Mouse (Mus musculus): ENCODE measurements around the gene Adam12. TPM values are rescaled to one million over a fixed set of nuclear protein-coding genes. Genes with fewer than 3 reads are reported as not detected.

Gene Adam12
- polyA plus RNA-seq, 2 experiments: 17.0 to 18.1 TPM

DNA sequence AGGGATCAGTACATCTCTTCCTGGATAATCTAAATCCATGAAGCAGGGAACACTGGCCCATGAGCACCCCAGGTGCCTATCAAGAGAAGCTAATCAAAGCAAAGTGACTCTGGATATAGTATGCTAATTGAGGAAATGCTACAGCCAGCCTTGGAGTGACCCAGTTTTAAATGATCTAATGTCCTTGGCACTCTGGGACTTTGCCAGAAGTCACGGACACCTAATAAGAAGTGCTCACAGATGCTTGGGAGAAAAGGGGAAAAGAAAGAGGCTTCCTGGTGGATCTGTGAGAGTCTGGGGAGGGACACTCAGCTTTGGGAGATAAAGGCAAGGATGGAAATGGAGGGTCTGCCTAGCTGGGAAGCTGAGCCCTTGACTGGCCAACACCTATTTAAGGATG is 181.6 kb downstream of the Adam12 start:
- no peaks in the 10 kb centered on the region for H3K27me3 ChIP-seq (ENCODE audit: control insufficient read depth, insufficient read depth, low read length)
- ATAC-seq (ENCODE audit: low FRiP score, low read depth) (no peak), DNase-seq (ENCODE audit: low spot score) (no peak)
- no peaks in the 10 kb centered on the region for H3K9me3 ChIP-seq (ENCODE audit: control insufficient read depth, low read length)
- no peak overlapping the region for H3K4me2 ChIP-seq (replicated peaks; ENCODE audit: low read depth, low read length, severe bottlenecking)
- no peak overlapping the region for H3K9ac ChIP-seq (ENCODE audit: low read depth, low read length, severe bottlenecking)
- H3K27ac ChIP-seq (replicated peaks; ENCODE audit: low read depth, low read length): no peak overlapping the region
- WGBS: 59% methylated on average over 1 of the region's 1 CpGs
- no peaks in the 10 kb centered on the region for H3K4me1 ChIP-seq (ENCODE audit: control insufficient read depth, insufficient read depth, low read length)
- no peak overlapping the region for H3K4me3 ChIP-seq (replicated peaks; ENCODE audit: low read length)
- no peaks in the 10 kb centered on the region for H3K36me3 ChIP-seq (ENCODE audit: control insufficient read depth, insufficient read depth, low read length)
- TF ChIP-seq POLR2A (IDR thresholded peaks at IDR 0.05; ENCODE audit: borderline replicate concordance, extremely low read depth, insufficient read depth, insufficient read length): no peak

DNA sequence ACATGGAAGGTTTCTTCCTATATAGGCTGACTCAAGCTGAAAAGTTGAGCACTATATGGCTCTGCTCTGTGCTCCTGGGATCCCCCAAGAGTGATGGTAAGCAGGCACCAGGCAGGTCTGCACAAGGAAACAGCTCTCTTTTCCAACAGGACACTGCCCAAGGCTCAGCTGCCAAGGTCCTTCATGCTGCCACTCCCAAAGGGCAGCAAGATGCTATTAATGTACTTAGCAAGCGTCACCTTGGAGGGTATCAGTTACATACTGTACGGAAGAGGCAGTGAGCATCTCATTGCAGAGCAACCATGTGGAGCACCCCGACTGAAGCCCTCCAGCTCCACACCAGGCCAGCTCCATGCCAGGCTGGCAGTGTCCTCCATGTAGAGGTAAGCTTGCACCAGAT is 185.6 kb downstream of the Adam12 start:
- Histone ChIP-seq H3K9ac (ENCODE audit: low read depth, low read length, severe bottlenecking) (no peak overlapping the region), H3K36me3 (ENCODE audit: control insufficient read depth, insufficient read depth, low read length) (no peaks in the 10 kb centered on the region), H3K4me3 (replicated peaks; ENCODE audit: low read length) (no peak overlapping the region), H3K4me2 (replicated peaks; ENCODE audit: low read depth, low read length, severe bottlenecking) (no peak overlapping the region), H3K27ac (replicated peaks; ENCODE audit: low read depth, low read length) (no peak overlapping the region), H3K9me3 (ENCODE audit: control insufficient read depth, low read length) (no peaks in the 10 kb centered on the region), H3K27me3 (ENCODE audit: control insufficient read depth, insufficient read depth, low read length) (no peaks in the 10 kb centered on the region), H3K4me1 (ENCODE audit: control insufficient read depth, insufficient read depth, low read length) (no peaks in the 10 kb centered on the region)
- WGBS: 78% methylated on average over 3 of the region's 3 CpGs
- ATAC-seq (ENCODE audit: low FRiP score, low read depth) (no peak), DNase-seq (ENCODE audit: low spot score) (no peak)
- TF ChIP-seq POLR2A (IDR thresholded peaks at IDR 0.05; ENCODE audit: borderline replicate concordance, extremely low read depth, insufficient read depth, insufficient read length): no peak

DNA sequence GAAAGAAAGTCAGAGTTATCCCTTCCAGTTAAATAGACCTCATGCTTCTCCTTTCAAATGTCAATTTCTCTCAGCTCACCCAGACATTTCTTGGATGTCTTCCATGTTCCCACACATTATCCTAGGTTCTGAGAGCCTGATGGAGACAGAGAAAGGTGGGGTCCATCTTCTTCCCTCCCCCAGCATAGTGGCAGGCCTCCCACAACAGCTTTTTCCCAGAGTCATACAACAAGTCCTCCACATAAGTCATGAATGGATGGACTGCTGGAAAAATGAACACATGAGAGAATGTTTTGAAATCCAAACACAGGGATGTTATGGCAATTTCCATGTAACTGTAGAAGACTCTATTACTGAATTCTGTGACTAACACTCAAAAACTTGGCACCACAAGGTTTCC is 188.4 kb downstream of the Adam12 start:
- Histone ChIP-seq H3K36me3 (ENCODE audit: control insufficient read depth, insufficient read depth, low read length) (no peaks in the 10 kb centered on the region), H3K27me3 (ENCODE audit: control insufficient read depth, insufficient read depth, low read length) (no peaks in the 10 kb centered on the region), H3K4me1 (ENCODE audit: control insufficient read depth, insufficient read depth, low read length) (no peaks in the 10 kb centered on the region), H3K9me3 (ENCODE audit: control insufficient read depth, low read length) (no peaks in the 10 kb centered on the region), H3K4me2 (replicated peaks; ENCODE audit: low read depth, low read length, severe bottlenecking) (no peak overlapping the region), H3K27ac (replicated peaks; ENCODE audit: low read depth, low read length) (no peak overlapping the region), H3K9ac (ENCODE audit: low read depth, low read length, severe bottlenecking) (no peak overlapping the region), H3K4me3 (replicated peaks; ENCODE audit: low read length) (no peak overlapping the region)
- ATAC-seq (ENCODE audit: low FRiP score, low read depth) (no peak), DNase-seq (ENCODE audit: low spot score) (peak; percentile 19)
- TF ChIP-seq POLR2A (IDR thresholded peaks at IDR 0.05; ENCODE audit: borderline replicate concordance, extremely low read depth, insufficient read depth, insufficient read length): no peak

DNA sequence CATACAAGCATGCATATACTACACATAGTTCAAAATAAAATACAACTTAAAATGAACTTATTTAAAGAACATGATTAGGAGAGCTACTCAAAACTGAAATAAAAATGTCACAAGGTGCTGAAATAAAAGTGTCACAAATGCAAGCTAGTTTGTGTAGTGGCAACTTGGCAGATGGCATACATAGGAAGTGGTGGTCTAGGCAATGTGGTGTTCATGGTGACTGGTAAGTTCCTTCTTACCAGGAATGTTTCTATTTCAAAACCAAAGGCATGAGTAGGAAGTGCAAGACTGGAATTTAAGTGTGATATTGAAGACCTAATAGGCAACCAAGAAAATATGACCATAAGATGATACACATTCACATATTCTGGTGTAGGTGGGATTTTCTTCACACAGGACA is 189.3 kb downstream of the Adam12 start:
- ATAC-seq (ENCODE audit: low FRiP score, low read depth) (no peak), DNase-seq (ENCODE audit: low spot score) (no peak)
- H3K4me1 ChIP-seq (ENCODE audit: control insufficient read depth, insufficient read depth, low read length): no peaks in the 10 kb centered on the region
- H3K9me3 ChIP-seq (ENCODE audit: control insufficient read depth, low read length): no peaks in the 10 kb centered on the region
- H3K36me3 ChIP-seq (ENCODE audit: control insufficient read depth, insufficient read depth, low read length): no peaks in the 10 kb centered on the region
- H3K27ac ChIP-seq (replicated peaks; ENCODE audit: low read depth, low read length): no peak overlapping the region
- no peak for TF ChIP-seq POLR2A (IDR thresholded peaks at IDR 0.05; ENCODE audit: borderline replicate concordance, extremely low read depth, insufficient read depth, insufficient read length)
- no peak overlapping the region for H3K4me2 ChIP-seq (replicated peaks; ENCODE audit: low read depth, low read length, severe bottlenecking)
- no peak overlapping the region for H3K4me3 ChIP-seq (replicated peaks; ENCODE audit: low read length)
- no peaks in the 10 kb centered on the region for H3K27me3 ChIP-seq (ENCODE audit: control insufficient read depth, insufficient read depth, low read length)
- H3K9ac ChIP-seq (ENCODE audit: low read depth, low read length, severe bottlenecking): no peak overlapping the region

DNA sequence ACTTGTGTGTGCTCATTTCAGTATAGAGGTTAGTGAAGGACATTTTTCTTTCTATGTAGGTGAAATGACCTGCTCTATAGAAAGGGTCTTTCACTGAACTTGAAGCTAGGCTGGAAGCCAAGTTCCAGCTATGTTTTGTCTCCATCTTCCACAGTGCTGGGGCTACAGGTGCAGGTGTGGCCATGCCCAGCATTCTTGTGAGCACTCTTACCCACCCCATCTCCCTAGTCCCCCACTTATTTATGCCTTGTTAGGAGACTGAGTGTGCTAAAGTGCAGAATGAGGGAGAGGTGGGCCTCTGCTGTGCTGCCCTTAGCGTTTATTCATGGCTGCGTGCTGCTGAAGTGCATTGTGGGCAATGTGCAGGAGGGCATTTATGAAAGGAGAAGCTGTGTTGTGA is 198.0 kb downstream of the Adam12 start:
- no peak overlapping the region for H3K9ac ChIP-seq (ENCODE audit: low read depth, low read length, severe bottlenecking)
- H3K36me3 ChIP-seq (ENCODE audit: control insufficient read depth, insufficient read depth, low read length): no peaks in the 10 kb centered on the region
- H3K4me3 ChIP-seq (replicated peaks; ENCODE audit: low read length): no peak overlapping the region
- peaks cover 24% of the 10 kb centered on the region for H3K4me1 ChIP-seq (ENCODE audit: control insufficient read depth, insufficient read depth, low read length)
- DNase-seq (ENCODE audit: low spot score) (no peak), ATAC-seq (ENCODE audit: low FRiP score, low read depth) (no peak)
- no peak for TF ChIP-seq POLR2A (IDR thresholded peaks at IDR 0.05; ENCODE audit: borderline replicate concordance, extremely low read depth, insufficient read depth, insufficient read length)
- no peak overlapping the region for H3K27ac ChIP-seq (replicated peaks; ENCODE audit: low read depth, low read length)
- H3K4me2 ChIP-seq (replicated peaks; ENCODE audit: low read depth, low read length, severe bottlenecking): no peak overlapping the region
- WGBS: 88% methylated on average over 2 of the region's 2 CpGs
- H3K27me3 ChIP-seq (ENCODE audit: control insufficient read depth, insufficient read depth, low read length): no peaks in the 10 kb centered on the region
- H3K9me3 ChIP-seq (ENCODE audit: control insufficient read depth, low read length): no peaks in the 10 kb centered on the region

DNA sequence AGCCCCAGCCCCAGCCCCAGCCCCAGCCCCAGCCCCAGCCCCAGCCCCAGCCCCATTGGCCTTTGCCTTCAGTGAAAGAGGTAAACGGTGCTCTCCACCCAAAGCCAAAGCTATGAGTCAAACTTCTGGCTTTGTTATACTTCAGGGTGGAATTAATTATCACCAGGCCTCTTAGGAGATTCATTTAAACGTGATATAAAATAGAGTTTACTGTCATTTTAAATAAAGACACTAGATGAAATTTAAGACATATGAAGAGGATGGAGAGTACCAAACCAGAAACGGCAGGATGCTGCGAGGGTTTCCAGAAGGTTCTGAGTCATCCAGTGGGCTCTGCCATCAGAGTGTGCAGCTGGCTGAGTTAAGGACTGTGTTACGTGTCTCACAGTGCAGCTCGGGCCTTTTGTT is 199.0 kb downstream of the Adam12 start:
- Histone ChIP-seq H3K27ac (replicated peaks; ENCODE audit: low read depth, low read length) (peak overlapping the region; percentile 52; the same call in 1 of the 2 replicates), H3K9ac (ENCODE audit: low read depth, low read length, severe bottlenecking) (no peak overlapping the region), H3K4me3 (replicated peaks; ENCODE audit: low read length) (no peak overlapping the region), H3K9me3 (ENCODE audit: control insufficient read depth, low read length) (no peaks in the 10 kb centered on the region), H3K27me3 (ENCODE audit: control insufficient read depth, insufficient read depth, low read length) (no peaks in the 10 kb centered on the region), H3K4me2 (replicated peaks; ENCODE audit: low read depth, low read length, severe bottlenecking) (no peak overlapping the region), H3K36me3 (ENCODE audit: control insufficient read depth, insufficient read depth, low read length) (no peaks in the 10 kb centered on the region), H3K4me1 (ENCODE audit: control insufficient read depth, insufficient read depth, low read length) (peaks cover 24% of the 10 kb centered on the region)
- TF ChIP-seq POLR2A (IDR thresholded peaks at IDR 0.05; ENCODE audit: borderline replicate concordance, extremely low read depth, insufficient read depth, insufficient read length): no peak
- ATAC-seq (ENCODE audit: low FRiP score, low read depth): no peak
- peak; percentile 67 for DNase-seq (ENCODE audit: low spot score)
- WGBS: 18% methylated on average over 6 of the region's 6 CpGs

Measured in limb, embryonic 14.5 days (tissue).